Mouse (Mus musculus): ENCODE data around the gene Fmnl3.

GRCm38 (mm10) chr15:99396462-99396861 lies 26.2 kb upstream of the Fmnl3 start:
- TF ChIP-seq POLR2A (IDR thresholded peaks at IDR 0.05; ENCODE audit: low read depth, low read length) (no peak), CTCF (IDR thresholded peaks at IDR 0.05; ENCODE audit: borderline replicate concordance, insufficient read depth, low read length) (no peak)
